Mouse (Mus musculus): ENCODE measurements at regions not wholly inside any gene's neighbourhood (a gene's known extent, or its start where the extent isn't known, plus 50 kb on each side); places are given as distances from the start of the nearest gene placed in this dataset.
A peak's percentile ranks its signal among the peaks of the same experiment; 100 is the strongest.
"Not testable (repeated sequence)": the region's sequence is repeated elsewhere in the genome, so short reads cannot be mapped to it uniquely, and the experiment has no call there.

DNA sequence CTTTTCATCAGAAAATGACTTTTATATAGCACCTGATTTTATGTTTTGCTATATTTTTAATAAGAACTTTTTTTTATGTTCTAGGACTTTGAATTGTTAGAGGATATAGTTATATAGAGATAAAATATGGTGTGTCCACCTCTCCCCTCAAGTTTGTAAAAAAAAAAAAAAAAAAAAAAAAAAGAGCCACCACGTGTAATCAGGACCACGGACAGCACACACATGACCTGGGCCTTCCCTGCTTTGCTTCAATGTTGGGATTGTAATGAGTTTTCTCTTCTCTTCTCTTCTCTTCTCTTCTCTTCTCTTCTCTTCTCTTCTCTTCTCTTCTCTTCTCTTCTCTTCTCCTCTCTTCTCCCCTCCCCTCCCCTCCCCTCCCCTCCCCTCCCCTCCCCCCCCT, 78.5 kb downstream of the 1700010I14Rik start:
- not testable (repeated sequence) for DNase-seq (ENCODE audit: low spot score in 2 of 2)

DNA sequence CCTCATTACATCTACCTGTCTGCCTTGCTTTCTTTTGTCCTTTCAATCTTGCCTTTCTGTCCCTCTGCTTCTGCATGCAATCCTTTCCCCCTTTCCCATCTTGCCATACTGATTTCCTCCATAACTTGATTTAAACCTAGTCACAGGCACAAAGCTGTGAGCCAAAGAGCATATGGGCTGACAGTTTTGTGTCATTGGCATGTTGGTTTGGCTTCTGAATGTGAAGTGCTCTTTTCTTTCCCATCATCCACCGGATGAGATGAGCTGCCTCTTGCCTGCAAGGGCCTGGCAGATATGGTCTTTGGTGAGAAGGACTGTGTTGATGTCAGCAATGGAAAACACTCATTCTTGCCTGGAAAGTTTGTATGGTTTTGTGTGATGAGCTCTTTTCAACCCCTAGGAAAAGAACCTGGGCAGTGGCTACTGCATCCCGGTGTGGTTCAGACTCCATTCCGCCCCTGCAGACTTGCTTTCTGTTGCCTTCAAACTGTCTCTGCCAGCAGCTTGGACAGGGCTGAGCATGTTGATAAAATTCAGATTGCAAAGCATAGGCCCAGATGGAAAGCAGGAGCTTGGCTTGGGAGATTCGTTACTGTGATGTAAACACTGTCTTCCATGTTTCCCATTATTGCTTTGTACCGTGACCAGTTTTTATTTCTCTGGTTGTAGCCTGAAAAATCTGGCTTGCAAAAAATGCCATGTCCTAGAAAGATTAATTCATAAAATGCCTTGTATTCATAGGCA, 80.9 kb downstream of the 1700010I14Rik start:
- DNase-seq (ENCODE audit: low spot score in 2 of 2) = no peak

DNA sequence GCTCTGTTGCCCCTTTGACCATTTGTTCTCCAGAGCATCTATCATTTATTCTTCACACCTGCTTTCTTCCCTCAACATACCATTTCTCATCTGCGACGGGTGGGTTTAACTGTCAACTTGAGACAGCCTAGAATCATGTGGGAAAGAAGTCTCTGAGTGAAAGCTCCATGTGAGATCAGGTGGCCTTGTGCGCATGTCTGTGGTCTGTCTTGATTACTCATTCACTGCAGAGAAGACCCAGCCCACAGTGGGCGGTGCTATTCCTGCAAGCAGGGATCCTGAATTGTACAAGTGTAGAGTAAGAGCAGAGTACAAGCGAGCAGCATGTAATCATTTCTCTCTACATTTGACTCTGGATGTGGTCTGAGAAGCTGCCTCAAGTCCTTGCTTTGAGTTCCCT, 95.5 kb downstream of the 1700010I14Rik start:
- no peak for DNase-seq (ENCODE audit: low spot score in 2 of 2)

DNA sequence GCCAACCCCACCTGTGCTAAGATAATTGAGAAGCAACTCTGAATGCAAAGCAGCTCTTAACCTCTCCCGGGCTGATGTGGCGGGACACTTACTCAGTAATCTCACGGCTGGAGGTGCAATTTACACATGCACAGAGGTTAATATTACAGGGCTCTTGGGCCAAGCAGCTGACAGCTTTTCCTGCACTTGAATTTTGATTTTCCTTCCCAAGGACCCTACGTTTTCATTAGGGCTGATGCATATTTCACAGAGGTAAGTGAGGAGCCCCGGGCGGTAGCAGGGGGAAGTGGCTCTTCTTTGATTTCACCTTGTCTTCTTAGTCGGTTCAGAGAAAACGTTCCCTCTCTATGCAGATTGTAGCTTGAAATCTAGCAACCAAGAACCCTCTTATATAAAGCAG, 139.7 kb downstream of the 1700010I14Rik start:
- no peak for DNase-seq (ENCODE audit: low spot score in 2 of 2)

DNA sequence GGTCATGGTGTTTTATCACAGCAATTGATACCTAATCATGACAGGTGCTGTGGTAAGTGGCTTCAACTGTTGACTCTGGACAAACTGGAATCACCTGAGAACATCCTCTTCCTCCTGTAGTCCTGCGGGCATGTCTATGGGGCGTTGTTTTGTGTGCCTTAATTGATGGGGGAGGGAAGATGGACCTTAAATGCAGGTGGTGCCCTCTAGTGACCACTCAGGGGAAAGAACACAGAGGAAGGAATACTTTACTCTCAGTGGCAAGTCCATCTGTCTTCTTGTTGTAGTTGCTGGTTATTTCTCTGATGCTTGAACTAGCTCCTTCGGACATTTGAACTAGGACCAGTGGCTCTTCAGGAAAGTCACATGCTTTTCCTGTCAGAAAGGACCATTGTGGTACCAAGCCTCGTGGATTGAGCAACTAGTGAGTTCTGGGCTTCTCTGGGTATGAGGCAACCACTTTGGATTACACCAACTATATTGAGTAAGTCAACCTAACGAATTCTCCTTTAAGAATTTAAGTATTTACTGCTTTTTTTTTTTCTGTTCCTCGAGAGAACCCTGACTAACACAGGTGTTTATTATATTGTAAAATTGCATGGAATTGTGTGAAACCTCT, 157.6 kb downstream of the 1700010I14Rik start:
- no peak for DNase-seq (ENCODE audit: low spot score in 2 of 2)

DNA sequence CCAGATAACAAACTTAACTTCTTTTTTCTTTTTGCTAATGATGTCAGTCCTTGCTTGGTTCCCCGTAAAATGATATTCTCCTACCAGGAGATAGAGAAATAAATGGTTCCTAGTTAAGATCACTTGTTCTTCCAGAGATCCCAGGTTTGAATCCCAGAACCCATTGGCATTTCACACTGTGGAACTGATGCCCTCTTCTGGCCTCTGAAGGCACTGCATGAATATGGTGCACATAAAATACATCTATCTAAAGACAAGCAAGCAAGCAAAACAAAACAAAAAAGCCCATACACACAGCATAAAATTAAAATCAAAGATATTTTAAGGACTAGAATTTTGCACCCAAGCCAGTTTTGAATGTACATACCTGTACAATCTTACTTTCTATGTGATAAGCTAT, 162.5 kb downstream of the 1700010I14Rik start:
- DNase-seq (ENCODE audit: low spot score in 2 of 2) = no peak

DNA sequence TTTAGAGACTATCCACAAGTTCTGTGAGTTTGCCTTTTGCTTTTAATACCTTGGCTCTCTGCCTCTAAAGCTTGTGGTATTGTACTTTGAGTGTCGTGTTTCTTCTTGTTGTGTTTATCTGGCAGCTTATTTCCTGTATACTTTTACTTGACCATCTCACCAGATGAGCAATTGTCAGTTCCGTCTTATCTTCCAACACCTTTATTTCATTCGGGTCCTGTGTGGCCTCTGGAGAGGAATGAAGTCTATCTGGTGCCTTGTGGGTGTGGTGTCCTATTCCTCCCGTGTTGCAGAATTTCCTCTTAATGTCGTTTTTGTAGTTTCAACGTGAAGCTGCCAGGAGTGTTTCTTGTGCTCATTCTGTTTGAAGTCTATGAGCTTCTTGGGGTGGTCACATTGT, 174.0 kb downstream of the 1700010I14Rik start:
- no peak for DNase-seq (ENCODE audit: low spot score in 2 of 2)

DNA sequence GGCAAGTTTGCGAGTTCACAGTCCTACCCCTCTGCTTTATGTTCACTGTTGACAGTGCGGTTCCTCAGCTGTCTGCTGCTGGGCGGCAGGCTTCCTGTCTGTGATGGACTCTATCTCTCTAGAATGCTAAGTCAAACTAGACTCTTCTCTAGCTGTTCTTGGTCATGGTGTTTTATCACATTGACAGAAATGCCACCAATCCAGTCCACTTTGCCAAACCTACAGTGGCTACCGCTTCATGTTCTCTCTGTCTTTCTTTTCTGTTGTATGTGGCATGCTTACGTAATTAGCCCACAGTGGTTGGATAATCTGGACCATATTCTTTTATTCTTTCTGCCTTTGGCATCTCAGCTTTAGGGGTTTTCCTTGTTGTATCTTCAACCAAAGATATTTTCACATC, 174.5 kb downstream of the 1700010I14Rik start:
- no peak for DNase-seq (ENCODE audit: low spot score in 2 of 2)

DNA sequence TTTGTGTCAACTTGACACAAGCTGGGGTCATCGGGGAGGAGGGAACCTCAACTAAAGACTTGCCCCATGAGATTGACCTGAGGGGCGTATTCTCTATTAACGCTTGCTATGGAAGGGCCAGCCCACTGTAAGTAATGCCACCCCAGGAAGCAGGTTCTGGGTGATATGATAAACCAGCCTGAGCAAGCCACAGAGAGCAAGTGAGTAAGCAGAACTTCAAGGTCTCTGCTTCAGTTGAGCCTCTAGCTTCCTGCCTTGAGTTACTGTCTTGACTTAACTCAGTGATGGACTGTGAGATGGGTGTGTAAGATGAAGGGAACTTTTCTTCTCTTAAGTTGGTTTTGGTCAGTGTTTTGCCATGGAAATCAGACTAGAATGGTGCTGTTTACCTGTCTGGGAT, 175.2 kb downstream of the 1700010I14Rik start:
- DNase-seq (ENCODE audit: low spot score in 2 of 2) = no peak

DNA sequence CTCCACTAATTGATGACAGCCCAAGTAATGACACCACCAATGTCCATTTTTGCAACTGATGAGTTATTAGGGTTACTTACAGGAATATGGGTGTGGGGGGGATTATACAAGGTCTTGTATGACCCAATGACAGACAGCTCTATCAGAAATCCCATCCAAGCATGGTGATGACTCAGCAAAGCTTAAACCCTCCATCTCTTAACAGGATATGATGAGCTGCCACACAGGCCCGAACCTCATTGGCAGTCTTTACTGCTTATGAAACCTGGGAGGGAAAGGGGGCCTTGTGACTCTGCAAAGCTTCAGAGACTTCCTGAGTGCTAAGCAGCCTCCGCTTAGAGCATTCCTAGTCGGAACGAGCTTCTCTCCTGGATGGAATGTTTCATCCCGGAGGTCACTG, 176.4 kb downstream of the 1700010I14Rik start:
- DNase-seq (ENCODE audit: low spot score in 2 of 2) = no peak

DNA sequence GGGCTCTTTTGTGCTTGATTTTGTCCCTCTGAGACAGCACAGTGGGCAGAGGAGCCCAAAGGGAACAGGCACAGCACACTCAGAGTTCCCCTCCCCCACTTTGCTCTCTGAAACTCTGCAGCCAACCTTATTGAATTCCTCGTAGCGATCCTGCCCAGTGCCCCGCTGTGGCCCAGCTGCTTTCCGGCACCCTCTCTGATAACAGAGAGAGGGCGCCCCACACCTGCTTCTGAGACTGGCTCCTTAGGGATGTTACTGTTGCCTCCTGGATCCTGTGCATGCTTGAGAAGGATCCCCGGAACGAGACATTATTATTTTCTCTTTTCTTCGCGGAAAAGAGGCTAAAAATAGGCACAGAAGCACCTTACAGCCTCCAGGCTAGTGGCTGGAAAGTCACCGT, 179.0 kb downstream of the 1700010I14Rik start:
- DNase-seq (ENCODE audit: low spot score in 2 of 2) = no peak

DNA sequence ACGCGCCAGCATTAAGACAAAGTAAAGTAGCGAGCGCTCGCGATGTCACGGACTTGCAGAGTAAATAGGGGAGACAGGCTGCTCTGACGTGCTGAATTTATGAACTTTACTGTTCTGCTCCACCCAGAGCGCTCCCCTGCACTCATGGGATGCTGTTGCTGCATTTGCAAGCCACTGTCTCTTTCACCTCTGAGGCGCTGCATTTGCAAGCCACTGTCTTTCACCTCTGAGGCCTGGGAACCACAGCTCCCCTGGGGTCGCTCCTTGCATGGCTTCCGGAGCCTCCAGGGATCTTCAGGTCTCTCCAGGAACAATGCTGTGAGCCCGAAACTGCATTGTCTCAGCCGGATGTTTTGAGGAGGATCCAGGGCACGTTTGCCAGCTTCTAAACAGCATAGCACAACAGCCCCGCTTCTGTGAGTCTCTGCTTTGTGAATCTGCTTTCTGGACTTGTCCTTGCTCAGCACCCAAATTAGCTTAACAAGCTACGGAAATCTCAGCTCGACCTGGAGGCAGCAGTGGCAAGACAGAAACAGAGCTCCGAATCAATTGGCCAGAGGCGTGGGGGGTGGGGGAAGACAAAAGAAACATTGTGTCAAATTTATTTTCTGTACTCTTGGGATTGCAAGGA, 179.6 kb downstream of the 1700010I14Rik start:
- DNase-seq (ENCODE audit: low spot score in 2 of 2) = no peak

DNA sequence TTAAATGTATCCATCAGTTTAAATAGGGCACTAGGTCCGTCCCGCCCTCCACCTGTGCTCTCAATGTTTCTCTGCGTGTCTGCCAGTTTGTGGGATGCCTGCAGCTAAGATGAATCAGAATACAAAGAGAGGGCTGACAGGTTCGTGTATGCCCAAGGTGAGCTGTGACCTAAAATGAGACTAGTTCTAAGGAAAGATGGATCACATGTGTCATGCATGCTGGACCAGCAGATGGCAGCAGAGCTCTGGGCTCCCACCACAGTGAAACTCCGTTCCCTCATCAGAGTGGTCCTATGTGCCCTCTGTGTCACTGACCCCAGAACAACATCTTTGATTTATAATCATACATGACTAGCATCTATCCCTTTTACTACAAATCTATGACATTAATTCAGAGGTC, 180.3 kb downstream of the 1700010I14Rik start:
- peak in 1 of 2 experiments; percentile 30 for DNase-seq (ENCODE audit: low spot score in 2 of 2)

DNA sequence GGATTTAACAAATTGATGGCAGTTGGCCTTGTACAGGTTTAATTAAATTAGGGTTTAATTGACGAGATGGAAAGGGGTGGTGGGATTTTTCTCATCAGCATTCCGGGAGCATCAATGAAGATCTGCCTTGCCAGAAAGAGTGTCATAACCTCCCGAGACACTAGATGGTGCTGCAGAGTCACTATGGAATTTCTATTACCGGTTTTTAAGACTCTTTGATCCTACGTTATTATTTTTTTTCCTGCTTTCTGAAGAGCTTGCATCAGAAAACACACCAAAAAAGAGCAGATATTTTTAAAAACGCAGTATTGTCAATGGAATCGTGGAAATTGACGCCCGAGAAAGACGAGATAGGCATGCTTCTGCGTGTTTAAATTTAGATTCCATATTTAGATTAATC, 181.2 kb downstream of the 1700010I14Rik start:
- DNase-seq (ENCODE audit: low spot score in 2 of 2) = peak in 1 of 2 experiments; percentile 31

DNA sequence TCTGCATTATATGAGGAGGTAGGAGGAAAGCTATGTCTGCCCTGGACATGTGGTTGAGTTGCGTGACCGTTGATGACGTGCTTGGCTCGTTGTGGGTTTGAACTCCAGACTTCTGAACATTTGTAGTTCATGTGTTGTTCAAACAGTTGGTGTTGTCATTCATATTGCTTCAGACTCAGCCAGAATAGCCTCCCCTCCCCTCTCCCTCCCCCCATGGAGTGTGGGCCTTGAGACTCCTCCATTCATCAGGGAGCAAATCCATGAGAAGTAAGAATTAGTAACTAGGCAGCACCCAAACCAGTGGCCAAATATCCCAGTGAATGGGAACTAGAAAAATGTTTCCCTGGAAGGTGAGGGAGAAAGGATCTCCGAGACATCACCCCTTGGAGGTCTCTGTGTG, 209.0 kb downstream of the 1700010I14Rik start:
- no peak for DNase-seq (ENCODE audit: low spot score in 2 of 2)

DNA sequence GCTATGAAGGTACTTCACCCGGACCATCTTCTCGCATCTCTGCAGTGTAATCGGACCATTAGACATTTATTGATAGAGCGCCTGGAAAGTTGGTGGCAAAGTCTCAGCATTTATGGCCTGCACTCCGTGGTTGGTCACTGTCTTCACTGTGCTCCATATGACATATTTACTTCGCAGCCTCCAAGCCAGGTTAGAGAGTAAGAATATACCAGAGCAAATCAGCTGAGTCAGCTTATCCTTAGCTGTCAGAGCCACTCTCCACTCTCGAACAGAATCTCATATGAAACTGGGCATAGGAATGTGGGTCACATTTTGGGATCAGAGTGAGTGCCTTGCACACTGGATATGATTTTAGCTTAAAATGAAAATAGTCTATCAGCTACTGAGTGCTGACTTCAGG, 212.3 kb downstream of the 1700010I14Rik start:
- DNase-seq (ENCODE audit: low spot score in 2 of 2) = no peak

DNA sequence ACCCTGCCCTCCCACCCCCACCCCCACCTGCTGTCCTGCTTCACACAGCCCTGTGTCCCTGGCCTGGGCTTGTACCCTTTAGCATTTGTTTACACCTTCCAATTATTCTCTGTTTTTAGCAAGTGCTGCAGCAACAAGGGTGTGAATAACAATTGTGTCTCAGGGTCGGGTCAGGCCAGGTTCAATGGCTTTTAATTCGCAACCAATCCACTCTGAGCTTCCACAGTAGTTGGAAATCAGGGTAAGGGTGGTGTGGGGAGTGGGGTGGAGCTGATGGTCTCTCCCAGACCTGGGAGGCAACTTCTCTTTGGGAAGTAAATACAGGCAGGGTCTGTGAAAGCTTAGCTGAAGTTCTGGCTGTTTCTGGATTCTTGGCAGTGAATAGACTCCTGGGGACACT, 214.4 kb downstream of the 1700010I14Rik start:
- DNase-seq (ENCODE audit: low spot score in 2 of 2) = no peak

DNA sequence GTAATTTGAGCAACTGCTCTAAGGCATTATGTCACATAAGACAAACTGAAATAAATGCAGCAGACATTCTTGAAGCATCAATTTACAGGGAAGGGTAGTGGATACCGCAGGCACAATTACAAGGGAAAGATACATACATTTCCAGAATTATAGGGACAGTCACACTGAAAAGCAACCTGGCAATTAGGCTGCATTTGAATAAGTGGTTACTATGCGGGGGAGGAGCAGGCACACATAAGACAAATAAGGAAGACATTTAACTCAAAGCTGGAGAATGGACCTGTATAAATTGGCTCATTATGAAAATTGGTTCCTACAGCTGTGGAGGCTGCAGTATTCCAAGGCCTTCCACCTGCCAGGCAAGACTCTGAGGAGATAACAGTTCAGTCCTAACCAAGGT, 211.2 kb upstream of the Gm17728 start:
- no peak for DNase-seq (ENCODE audit: low spot score in 2 of 2)

DNA sequence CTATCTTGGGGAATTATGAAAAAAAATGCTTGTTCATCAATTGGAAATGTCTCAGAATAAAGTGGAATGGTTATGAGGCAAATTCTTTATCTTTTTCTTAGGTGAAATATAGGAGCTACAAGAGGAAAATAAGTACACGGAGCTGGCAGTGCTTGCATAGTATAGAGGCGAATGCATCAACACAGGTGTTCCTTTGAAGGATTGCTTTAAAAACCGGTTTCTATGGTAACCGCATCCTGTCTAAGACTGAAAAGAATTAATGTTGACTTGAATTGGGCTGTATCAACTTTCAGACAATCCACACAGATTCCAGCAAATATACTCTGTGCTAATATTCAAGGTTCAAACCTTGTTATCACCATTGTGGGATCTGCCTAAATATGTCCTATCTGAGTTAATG, 198.8 kb upstream of the Gm17728 start:
- no peak for DNase-seq (ENCODE audit: low spot score in 2 of 2)

DNA sequence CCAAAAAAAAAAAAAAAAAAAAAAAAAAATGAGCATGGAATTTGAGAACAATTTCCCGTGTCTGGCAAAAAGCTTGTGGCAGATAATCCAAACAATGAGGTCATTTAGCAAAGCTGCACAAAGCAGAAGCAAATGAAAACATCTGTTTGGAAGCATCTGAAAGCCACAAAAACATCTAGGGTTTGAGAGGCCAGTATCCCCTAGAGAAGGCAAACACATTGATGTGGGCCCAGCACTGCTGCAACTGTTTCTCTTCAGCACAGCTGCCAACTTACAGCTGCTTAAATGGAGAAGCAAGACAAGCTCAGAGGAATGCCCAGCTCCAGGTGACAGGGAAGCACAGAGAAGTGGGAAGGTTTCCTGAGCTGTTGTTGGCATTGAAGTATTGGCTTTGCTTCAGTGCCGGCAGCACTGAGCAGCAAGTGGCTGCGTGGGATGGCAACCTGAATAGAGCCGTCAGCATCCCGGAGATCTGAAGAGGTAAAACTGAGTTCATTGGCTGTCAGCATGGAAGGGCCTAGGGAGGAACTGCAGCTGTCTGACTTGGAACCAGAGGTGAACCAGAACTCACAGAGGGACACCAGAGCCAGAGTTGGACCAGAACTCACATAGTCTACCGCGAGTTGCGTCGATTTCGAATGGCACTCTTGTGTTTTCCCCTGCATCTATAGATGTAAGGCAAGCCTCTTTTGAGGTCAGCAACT, 193.8 kb upstream of the Gm17728 start:
- no peak for DNase-seq (ENCODE audit: low spot score in 2 of 2)

DNA sequence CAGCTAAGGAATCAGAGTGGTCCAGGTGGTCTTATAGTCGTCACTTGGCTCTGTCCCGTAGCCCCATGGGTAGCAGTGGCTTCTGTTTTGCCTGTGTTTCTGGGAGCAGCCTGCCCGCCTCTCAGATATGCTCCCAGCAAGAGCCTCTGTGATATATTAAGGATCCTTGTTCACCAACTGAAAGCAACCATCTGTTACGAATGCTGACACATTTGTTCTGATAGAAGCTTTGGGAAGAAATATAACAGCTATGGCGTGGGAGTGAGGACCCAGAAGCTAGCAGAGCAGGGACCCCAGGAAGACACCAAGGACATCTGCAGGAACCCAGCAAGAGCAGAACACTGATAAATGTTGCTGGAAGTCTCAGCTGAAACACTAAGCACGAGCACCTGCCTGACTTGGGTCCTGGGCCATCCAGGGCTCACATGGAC, 186.7 kb upstream of the Gm17728 start:
- no peak for DNase-seq (ENCODE audit: low spot score in 2 of 2)

DNA sequence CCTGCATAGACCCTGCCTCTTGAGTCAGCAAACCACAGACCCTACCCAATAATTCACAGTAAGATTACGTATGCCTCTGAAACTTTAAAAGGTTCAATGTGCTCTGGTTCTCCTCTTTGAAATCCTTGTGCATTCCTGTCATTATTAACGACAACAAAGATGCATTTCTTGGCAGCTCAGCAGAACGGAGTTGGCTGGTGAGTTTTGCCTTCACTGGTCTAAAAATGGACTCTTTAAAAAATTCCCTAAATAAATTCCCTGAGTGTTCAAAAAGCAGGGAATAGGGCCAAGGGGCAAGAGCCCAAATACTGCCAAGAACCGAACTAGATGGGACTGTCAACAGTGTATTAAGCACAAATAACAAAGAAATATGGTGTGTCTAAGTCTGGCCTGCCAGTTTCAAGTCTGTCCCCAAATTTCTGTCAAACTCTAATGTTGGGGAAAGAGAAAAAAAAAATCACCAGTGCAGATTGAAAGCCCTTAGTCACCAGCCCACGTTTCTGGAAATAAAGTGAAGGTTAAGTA, 163.2 kb upstream of the Gm17728 start:
- no peak for DNase-seq (ENCODE audit: low spot score in 2 of 2)
